Mouse (Mus musculus): ENCODE measurements at regions not wholly inside any gene's neighbourhood (a gene's known extent, or its start where the extent isn't known, plus 50 kb on each side); places are given as distances from the start of the nearest gene placed in this dataset.

DNA sequence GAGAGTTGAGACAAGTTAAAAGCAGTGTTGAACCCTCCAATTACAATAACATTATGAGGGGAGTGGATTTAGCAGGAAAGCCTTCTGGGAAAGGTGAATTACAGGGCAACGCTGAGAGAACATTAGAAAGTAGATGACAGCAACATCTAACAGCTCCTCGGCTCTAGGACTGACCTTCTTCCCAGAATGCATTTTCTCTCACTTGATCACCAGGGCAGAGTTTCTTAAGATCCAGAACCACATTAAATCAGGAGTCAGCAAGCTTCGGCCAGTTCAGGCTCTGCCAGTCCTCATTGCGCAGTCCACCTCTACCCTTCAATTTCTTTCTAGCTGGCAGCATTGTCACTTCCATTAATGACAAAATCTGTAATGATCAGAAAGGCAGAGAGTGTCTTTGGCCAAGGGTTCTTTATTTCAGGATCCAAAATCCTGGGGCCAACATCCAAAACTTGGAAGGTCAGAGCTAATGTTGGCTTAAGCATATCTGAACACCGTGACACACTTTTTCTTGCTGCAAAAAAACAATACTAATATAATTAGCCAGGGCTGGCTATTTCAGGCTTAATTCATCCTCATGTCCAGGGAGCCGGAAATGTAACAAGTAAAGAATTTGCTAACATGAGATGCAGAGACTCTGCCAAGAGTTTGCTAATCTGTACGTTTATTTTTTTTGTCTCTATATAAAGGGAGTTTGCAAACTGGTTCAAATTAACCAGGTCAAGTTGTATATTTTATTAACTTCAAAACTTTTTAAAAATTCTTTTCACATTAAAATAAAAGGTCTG is 483.8 kb downstream of the Meis1 start:
- TF ChIP-seq CTCF (IDR thresholded peaks at IDR 0.05; ENCODE audit: insufficient read depth, low read length) (no peak), POLR2A (IDR thresholded peaks at IDR 0.05; ENCODE audit: borderline replicate concordance, extremely low read depth, low read depth, low read length) (no peak)

All from lung, adult 2 months (tissue).